ENCODE assay signal across 7 mouse cellular contexts in genomic region chr13:77982105-77982851, GRCm38 (mm10). TPM values are rescaled to one million over a fixed set of nuclear protein-coding genes. Genes with fewer than 3 reads are reported as not detected.
DNase-seq lines count a peak whose midpoint lies in the region; ATAC-seq and TF ChIP-seq lines count a peak whose summit lies in the region.

No protein-coding gene starts in this region.

- H3K9ac ChIP-seq in forebrain, embryonic 11.5 days (ENCODE audit: low read length): no peak overlapping the region

- no peak overlapping the region for H3K4me2 ChIP-seq in forebrain, embryonic 11.5 days (ENCODE audit: low read depth, low read length, severe bottlenecking)

- TF ChIP-seq POLR2A in thymus, adult 2 months (IDR thresholded peaks at IDR 0.05; ENCODE audit: control insufficient read depth, extremely low read depth, insufficient read depth, low read length, poor library complexity): no peak
- no peak for TF ChIP-seq POLR2A in brain, embryonic 14.5 days (IDR thresholded peaks at IDR 0.05; ENCODE audit: borderline replicate concordance, extremely low read depth, insufficient read depth, insufficient read length, poor library complexity, severe bottlenecking)

- no peaks in the 10 kb centered on the region for H3K4me1 ChIP-seq in thymus, adult 2 months (replicated peaks; ENCODE audit: control insufficient read depth, insufficient read depth, low read length)
- no peaks in the 10 kb centered on the region for H3K4me1 ChIP-seq in forebrain, embryonic 11.5 days (replicated peaks; ENCODE audit: control insufficient read depth, insufficient read depth, low read length)

- H3K27me3 ChIP-seq in thymus, adult 2 months (ENCODE audit: control insufficient read depth, insufficient read depth, low read length): no peaks in the 10 kb centered on the region
- H3K27me3 ChIP-seq in forebrain, embryonic 11.5 days (ENCODE audit: control insufficient read depth, insufficient read depth, low read length): no peaks in the 10 kb centered on the region

- ATAC-seq in forebrain, embryonic 11.5 days (replicated peaks; ENCODE audit: low FRiP score): peak; percentile 88
- ATAC-seq in megakaryocyte progenitor cell, adult 5-6 weeks (replicated peaks; ENCODE audit: poor library complexity): peak; percentile 73

- WGBS in thymus, adult 2 months: 65% methylated on average over 5 of the region's 5 CpGs
- 20% methylated on average over 5 of the region's 5 CpGs for WGBS in forebrain, embryonic 11.5 days

- H3K36me3 ChIP-seq in thymus, adult 2 months (ENCODE audit: control insufficient read depth, insufficient read depth, low read length): no peaks in the 10 kb centered on the region
- no peaks in the 10 kb centered on the region for H3K36me3 ChIP-seq in forebrain, embryonic 11.5 days (ENCODE audit: control insufficient read depth, insufficient read depth, low read length)

- H3K9me3 ChIP-seq in forebrain, embryonic 11.5 days (ENCODE audit: control insufficient read depth, low read length): no peaks in the 10 kb centered on the region

- H3K27ac ChIP-seq in thymus, adult 2 months (ENCODE audit: control insufficient read depth, insufficient read depth, low read length): no peak overlapping the region
- peak overlapping the region; percentile 51; the same call in 1 of the 2 replicates for H3K27ac ChIP-seq in forebrain, embryonic 11.5 days (ENCODE audit: low read depth, low read length)

- H3K4me3 ChIP-seq in thymus, adult 2 months (ENCODE audit: control insufficient read depth, insufficient read depth, low read length): no peak overlapping the region
- no peak overlapping the region for H3K4me3 ChIP-seq in forebrain, embryonic 11.5 days (ENCODE audit: low read depth, low read length)

- peak; percentile 3 for DNase-seq in thymus, adult 2 months
- DNase-seq in thymus, postnatal 36 days: no peak
- DNase-seq in brain, embryonic 14.5 days (ENCODE audit: low read depth): peak; percentile 91
- peak; percentile 52 for DNase-seq in forebrain, embryonic 11.5 days (ENCODE audit: low spot score)
- peak; percentile 67 for DNase-seq in kidney, postnatal 10 days
- peak; percentile 47 for DNase-seq in telencephalon, adult 2 months (ENCODE audit: low read depth, low spot score)

- TF ChIP-seq CTCF in thymus, adult 2 months (IDR thresholded peaks at IDR 0.05; ENCODE audit: borderline replicate concordance, control insufficient read depth, extremely low read depth, insufficient read depth, low read length, poor library complexity): no peak
- TF ChIP-seq CTCF in brain, embryonic 14.5 days (IDR thresholded peaks at IDR 0.05; ENCODE audit: borderline replicate concordance, extremely low read depth, insufficient read depth, insufficient read length): peak; percentile 28; the same call in 1 of the 2 replicates

RNA-seq across cellular contexts. Expression of gene Pou5f2, which starts 42.4 kb away (rescaled TPM):
- polyA plus RNA-seq in thymus, adult 2 months (2012; rRNA removed): 0.78 and 0.80 TPM in 2 replicates
- polyA plus RNA-seq in brain, embryonic 14.5 days (2012; rRNA removed): 0.55 and 0.71 TPM in 2 replicates
- polyA plus RNA-seq in forebrain, embryonic 11.5 days (2014; fragmentation: Nextera tagmentation; extraction: Ambion mirVana): 1.6 and 1.9 TPM in 2 replicates
- total RNA-seq in megakaryocyte progenitor cell, adult 5-6 weeks (2015): 0.44 and 0.79 TPM in 2 replicates
- total RNA-seq in megakaryocyte progenitor cell, adult 5-6 weeks (2017): 0.37 and 0.42 TPM in 2 replicates

Comparison
In these comparisons a context has a peak if more than half of its experiments do, and no peak if none do; other contexts are left out.
1. DNase-seq: peak in thymus, adult 2 months (single experiment), brain, embryonic 14.5 days (single experiment), forebrain, embryonic 11.5 days (single experiment), kidney, postnatal 10 days (single experiment) and telencephalon, adult 2 months (single experiment); none in thymus, postnatal 36 days (0 of 2).